Mouse (Mus musculus): ENCODE results near the gene Cnpy2.

GRCm38 (mm10) chr10:128336195-128336594, 13.9 kb downstream of the Cnpy2 start:
- TF ChIP-seq CTCF (IDR thresholded peaks at IDR 0.05; ENCODE audit: extremely low read depth, insufficient read depth, low read length) (no peak), POLR2A (IDR thresholded peaks at IDR 0.05; ENCODE audit: extremely low read depth, insufficient read depth, low read length) (no peak)
